Mouse (Mus musculus): ENCODE results near the gene Itm2c.

Itm2c gene

DNA sequence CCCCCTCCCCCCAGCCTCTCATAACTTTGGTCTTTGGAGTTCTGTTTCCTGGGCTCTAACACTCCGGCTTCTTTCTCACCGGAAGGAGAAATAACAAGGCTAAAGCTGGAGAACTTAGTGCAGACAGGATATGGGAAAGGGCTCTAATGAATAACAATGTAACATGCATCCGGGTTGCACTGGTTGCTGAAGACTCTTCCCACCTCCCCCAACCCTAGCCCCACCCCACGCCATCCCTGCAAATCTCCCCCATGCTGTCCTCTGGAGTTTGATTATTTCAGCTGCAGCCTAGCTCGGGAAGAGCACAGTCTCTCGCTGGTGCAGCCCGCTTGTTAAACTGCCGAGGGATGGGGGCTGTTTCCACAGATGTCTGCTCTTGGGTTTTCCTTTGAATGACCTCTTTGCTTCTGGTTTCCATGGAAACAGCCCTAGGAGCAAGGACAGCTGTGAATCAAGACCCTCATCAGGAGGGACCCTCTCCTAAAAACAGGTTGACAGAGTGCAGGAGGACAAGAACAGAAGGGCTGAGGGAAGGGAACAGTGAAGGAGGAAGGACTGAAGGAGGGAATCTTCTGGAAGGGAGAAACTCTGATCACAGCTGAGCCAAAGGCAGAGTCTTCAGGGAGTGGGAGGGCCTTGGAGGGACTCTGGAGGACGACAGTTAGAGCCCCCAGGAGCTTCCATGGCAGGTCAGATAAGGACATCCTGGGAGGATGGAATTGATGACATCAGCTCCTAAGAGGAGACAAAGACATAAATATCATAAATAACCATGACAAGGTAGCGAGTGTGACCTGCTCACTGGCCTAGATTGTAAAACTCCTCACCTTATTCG is 39.8 kb downstream of the Itm2c start:
- no peak for DNase-seq (ENCODE audit: low read depth, low spot score)

DNA sequence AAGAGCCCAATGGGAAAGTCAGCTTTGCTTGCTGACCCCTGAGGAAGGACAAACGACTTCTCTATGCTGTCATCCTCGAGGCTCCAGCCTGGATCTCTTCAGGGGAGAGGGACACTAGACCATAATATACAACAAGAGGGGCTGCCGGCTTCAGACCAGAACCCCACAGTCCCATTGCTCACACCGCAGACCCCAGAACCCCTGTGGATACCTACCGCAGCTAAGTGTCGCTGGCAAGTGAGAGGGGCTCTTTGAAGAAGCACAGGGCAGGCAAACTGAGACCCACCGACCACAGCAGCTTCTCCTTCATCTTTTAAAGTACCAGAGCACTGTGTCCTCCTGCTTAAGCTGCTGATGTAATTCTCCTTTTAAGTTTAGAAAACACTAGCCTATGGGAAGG is 40.5 kb downstream of the Itm2c start:
- no peak for DNase-seq (ENCODE audit: low read depth, low spot score)

DNA sequence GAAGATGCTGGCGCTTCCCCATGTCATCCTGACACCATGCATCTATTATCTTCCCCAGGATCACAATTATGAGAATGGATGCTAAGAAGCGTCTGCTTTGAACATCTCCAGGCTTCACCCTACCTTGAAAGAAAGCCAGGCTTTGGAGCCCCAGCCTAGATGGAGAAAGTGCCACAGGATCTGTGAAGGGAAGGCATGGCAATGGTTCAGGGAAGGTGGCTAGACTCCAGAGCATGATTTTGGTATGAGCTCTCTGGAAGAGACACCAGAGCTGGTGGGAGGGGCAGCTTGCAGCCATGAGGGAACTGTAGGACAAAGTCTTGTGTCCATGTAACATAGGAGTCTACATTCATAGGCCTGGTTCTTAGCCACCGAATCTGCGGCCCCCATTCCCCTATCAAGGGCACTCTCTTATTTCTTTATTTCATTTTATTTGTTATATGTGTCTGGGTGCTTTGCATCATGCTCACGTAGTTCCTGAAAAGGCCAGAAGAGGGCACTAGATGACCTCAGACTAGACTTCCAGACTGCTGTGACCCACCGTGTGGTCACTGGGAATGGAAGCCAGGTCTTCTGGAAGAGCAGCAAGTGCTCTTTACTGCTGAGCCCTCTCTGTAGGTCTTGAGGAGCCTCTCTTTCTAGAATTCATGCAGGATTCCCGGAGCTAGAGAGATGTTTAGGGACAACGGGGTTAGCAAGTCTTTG is 41.2 kb downstream of the Itm2c start:
- no peak for DNase-seq (ENCODE audit: low read depth, low spot score)

DNA sequence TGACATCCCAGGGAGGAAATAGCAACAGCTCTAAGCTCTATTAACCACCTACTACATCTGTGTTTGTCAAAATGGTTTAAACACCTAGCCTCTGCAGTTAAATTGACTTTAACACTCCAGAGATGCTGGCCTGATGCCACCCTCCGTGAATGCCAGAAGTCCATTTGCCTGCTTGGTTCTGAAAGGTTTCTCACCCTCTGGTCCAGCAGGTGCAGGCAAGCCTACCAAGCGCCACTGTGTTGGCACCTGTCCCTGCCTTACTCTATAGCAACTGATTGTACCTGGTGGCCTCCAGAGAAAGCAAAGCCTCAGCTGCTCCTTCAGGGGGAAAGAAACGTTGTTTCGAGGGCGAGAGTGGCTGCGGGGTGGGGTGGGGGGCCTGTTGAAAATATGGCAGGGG is 42.2 kb downstream of the Itm2c start:
- DNase-seq (ENCODE audit: low read depth, low spot score): no peak

DNA sequence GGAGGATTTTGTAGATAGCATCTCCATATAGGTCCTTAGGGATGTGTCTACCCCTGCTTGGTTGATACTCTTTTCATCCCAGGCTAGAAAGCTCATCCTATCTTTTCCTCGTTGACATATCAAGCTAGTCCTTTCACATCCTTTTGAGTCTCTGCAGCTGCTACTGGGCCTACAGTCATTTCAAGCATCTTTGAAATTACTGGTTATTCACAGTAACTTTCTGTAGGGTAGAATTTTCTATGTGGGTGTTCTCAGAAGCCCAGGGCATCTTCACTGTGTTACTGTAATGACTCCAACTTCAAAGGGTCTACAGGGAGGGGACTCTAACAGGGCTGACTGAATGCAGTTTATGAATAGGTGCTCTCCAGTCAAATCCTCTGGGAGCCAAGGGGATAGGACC is 43.2 kb downstream of the Itm2c start:
- no peak for DNase-seq (ENCODE audit: low read depth, low spot score)

DNA sequence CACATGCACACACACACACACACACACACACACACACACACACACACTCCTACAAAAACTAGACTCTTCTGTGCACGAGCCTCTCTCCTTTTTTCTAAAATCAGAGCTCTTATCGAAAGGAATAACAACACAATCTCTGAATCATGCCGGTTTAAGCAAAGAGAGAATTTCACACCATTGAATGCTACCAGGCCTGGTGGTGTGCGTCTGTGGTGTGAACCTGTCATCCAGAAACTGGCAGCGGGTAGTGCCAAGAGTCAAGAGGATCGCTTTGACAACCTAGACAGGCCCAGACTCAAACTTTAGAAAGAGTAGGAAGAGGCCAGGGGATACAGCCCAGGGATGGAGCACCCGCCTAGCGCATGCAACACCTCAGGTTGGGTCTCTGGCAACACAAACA is 48.2 kb downstream of the Itm2c start:
- no peak for DNase-seq (ENCODE audit: low read depth, low spot score)

DNA sequence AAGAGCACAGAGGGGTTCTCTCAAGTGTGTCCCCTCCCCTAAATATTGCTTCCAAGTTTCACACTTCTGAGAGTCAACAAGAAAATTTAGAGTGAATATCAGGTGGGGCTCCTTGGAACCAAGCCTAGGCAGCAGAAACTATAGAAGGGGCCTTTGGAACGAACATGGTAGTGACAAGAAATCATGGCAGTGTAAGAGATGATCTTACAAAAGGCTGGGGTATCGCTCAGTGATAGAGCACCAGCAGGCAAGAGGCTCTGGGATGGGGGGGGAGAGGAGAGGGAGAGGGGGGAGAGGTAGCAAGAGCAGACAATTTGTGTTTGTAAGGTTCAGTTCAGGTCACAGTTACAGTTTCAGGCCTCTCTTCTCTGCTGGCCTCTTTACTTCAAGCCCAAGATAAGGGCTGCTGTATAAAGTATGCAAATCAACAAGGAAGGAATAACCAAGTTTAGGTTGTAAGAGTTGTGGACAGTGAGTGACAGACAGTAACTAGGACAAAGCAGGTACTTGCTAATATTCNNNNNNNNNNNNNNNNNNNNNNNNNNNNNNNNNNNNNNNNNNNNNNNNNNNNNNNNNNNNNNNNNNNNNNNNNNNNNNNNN is 55.1 kb downstream of the Itm2c start:
- no peak for DNase-seq (ENCODE audit: low read depth, low spot score)

DNA sequence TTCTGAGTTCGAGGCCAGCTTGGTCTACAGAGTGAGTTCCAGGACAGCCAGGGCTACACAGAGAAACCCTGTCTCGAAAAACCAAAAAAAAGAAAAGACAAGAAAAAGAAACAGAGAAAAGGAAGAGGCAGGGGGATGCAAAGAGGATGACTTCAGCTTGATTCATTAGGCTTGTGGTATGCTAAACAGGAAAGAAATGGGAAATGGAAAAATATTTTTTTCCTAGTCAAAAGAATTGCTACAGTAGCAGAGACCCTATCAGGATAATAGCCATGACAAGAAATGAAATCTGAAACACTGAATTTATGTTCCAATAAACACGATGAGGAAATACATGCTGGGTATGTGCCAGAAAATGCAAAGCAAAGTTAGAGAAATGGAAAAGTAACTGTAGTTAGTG is 61.1 kb downstream of the Itm2c start:
- DNase-seq (ENCODE audit: low read depth, low spot score): no peak

DNA sequence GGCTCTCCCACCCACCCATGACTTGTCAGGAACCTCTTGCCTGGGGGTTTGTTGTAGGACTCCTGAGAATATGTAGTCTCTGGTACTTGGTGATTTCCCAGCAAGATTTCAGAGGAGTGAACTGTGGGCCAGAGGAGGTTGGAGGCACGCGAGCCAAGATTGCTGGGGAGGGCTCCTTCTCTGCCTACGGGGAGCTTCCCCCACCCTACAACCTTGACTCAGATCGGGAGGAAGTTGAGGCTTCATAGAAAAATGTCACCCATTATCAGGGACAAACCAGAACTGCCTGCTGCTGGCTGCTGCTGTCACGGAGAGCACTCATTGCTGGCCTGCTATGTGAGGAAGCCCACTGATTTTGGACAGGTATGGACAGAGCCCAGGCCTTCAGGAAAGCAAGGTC is 63.2 kb downstream of the Itm2c start:
- no peak for DNase-seq (ENCODE audit: low read depth, low spot score)

DNA sequence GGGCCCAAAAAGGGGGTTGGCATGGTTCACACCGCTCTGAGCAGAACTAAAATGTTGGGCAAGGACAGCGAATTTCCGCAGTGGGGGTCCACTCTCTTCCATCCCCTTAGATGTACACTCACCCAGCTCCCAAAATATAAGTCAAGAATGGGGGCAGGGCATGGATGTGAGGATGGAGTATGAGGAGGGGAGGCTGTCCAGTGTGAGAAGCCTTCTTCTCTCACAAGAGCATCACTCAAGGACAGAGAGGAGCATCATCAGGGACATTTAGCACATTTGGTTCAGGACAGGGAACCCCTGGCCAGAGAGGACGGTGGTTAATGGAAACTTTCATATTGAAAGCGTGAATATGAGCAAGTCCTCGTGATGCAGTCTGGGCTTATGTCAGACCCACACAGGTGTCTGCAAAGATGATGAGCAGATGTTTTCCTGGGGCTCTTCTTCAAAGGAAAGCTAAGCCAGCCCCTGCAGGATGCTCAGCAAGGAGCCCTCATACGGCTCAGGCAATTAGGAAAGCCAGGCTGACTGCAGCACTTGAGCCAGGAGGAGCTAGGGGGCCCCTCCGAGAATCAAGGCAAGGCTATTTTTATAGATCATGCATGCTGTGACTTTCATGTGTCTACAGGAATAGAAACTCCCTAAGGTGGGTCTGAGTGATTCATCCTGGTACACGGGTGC is 64.0 kb downstream of the Itm2c start:
- DNase-seq (ENCODE audit: low read depth, low spot score): no peak

All from retina, postnatal 7 days (tissue).